Mouse (Mus musculus): Measurements from ENCODE around the gene Cdk17.
A peak's percentile ranks its signal among the peaks of the same experiment; 100 is the strongest.

The Cdk17 gene

DNA sequence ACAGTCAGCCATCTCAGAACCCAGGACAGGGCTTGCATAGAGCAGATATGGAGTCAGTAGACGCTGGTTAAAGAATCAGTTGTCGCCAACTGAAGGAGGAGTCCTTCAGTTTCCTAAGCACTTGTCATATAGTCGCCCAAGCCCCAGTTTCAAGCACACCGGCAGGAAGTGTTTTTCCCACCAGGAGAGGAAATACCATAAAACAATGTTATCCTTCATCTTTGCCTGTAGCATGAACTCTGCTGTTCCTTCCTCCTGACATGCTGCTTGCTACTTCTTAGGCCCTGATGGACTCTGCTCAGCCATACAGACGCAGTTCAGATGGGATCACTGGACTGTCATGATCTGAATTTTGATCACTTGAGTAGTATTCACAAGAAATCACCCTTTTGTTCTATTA is 124.8 kb downstream of the Cdk17 start:
- no peak for DNase-seq (ENCODE audit: low spot score in 2 of 2)

DNA sequence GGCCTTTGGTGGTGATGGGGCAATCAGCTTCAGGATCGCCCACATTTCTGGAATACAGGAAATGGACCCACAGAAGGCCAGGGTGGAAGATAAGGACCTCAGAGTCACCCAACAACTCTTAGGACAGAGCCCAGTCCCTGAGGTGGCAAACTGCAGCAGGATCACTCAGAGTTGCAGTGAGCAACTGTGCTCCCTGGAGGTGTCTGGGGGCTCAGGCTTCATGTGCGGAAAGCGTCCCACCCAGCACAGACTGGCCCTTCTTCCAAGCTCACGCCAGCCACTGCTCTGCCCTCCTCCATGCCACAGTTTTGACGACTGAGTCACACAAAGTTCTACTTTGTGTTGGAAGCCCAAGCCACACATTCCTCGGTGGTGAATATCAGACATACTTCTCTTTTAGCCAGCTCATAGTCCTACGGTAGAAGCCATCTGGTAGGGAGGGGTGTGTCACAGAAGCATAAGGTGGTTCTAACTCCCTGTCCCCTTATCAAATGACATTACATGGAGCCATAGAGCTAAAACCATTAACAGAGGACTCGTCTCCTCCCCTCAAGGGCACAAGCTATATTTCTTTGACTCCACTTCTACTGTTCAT is 127.0 kb downstream of the Cdk17 start:
- DNase-seq (ENCODE audit: low spot score in 2 of 2) = no peak

DNA sequence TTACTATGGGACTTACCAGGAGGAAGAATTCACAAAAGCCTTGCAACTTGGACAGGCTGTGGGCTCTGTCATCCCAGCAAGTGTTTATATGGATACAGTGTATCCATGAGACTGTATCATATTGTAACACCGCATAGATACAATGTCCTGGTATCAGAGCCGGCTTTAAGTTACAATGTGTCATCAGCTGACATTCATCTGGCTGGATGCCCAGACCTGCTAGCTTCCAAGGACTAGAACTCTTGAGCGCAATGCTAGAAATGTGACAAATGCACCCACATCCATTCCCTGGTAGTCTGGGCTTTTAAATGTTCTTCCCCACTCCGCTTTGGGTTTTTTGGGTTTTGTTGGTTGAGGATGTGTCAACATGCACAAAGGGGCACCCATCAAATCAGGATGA is 127.7 kb downstream of the Cdk17 start:
- peak in 1 of 2 experiments; percentile 30 for DNase-seq (ENCODE audit: low spot score in 2 of 2)

DNA sequence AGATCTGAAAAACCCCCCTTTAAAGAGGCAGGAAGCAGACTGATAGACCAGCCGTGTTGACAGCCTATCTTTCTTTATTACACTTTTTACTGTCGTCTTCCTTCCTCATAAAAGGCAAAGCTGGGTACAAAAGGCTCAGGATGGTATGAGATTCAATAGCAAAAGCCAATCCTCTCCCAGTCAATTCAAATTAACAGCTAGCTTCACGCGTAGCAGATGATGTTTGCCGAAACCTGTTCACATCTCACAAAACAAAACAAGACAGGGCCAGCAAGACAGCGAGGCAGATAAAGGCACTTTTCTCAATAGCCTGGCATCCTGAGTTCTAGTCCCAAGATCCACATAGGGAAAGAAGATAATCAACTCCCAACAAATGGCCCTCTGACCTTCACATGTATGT is 128.7 kb downstream of the Cdk17 start:
- no peak for DNase-seq (ENCODE audit: low spot score in 2 of 2)

DNA sequence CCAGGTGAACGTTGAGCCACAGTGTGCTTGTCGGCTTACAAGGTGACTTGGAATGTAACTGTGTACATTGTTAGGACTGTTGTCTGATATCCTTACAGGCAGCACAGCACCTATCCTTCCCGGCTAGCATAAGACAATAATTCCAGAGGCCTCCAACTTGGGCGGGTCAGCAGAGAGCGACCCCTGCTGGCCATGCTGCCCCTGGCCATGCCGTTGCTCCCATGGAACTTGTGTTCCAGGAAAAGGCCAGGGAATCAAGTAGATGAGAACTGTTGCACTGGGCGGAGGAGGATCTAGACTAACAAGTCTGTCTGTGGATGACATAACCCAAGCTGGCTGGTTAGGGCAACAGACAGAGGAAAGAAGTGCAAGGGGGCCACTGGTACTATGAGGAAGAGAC is 130.7 kb downstream of the Cdk17 start:
- no peak for DNase-seq (ENCODE audit: low spot score in 2 of 2)

DNA sequence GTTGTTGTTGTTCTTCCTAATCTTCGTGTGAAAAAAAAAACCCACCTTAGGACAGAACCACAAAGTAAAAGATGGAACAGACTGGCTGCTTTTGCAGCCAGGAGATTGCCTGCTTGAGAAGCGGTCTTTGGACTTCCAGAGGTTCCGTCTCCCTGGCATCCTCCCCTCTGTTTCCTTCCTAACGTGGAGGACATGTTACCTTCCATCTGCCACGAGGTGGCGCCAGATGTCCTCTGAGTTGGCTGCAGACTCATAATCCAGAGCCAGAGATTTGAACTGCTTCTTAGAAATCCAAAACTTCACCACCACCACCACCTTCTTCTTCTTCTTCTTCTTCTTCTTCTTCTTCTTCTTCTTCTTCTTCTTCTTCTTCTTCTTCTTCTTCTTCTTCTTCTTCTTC is 131.2 kb downstream of the Cdk17 start:
- DNase-seq (ENCODE audit: low spot score in 2 of 2) = peak; percentile 70 to 74

DNA sequence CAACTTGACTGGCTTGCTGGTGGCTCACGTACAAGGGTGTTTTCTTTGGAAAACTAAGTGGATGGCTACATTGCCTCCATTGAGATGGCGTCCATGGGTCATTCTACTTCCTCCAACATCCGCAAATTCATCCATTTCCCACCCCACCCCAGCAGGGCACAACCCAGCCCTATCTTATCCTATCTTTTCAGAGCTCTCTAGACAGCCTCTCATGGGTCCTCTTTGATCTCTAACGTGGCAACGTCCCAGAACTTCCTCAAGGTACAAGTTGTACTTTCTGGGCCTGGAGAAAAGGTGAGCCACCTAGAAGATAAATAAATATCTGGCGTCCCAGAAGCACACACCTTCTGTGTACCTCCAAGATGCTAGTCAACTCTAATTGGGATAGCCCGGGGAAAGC is 132.9 kb downstream of the Cdk17 start:
- no peak for DNase-seq (ENCODE audit: low spot score in 2 of 2)

DNA sequence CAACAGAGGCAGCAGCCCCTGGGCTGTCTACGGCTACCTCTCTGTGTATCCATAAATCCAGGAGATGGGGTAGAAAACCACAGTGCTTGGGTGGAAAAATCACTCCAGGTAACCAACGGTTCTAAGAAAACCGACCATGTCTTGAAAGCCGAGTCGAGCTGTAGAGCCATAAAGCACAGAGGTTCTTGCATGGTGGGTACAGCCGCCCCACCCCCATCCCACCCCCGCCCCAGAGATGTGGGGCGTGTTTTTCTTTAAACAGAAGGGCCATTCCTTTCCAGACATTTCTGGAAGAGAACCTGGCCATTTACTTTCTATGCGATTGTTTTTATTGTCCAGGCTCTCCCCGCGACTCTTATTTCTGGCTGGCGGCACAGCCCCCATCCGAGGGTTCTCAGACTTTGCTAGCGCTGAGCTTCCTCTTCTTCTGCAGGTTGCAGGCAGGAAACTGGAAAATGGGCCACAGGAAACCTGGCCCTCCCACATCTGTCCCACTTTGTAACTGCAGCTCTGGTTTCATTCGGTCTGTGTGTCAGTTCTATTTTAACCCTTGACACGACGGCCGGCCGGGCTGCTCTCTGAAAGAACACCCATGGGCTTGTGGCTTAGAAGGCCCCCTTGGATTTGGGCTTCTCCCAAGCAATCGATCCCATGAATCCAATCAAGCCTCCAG is 134.0 kb downstream of the Cdk17 start:
- DNase-seq (ENCODE audit: low spot score in 2 of 2) = no peak

DNA sequence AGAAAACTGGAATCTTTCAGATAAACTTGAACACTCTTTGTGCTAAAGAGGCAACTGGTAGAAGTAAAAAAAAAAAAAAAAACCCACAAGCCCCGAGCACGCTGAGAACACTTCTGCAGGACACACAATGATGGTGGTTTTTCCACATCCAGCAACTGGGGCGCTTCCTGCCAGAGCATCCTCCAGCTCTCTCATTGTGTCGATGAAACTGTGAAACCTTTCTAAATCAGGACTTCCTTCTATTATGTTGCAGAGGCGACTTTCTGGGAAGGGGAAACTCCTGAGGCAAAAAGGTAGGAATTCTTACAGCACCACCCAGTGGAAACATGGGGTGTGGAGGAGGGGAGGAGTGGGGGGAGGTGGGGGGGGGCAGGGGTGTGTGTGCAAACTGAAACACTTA is 137.1 kb downstream of the Cdk17 start:
- DNase-seq (ENCODE audit: low spot score in 2 of 2) = no peak

DNA sequence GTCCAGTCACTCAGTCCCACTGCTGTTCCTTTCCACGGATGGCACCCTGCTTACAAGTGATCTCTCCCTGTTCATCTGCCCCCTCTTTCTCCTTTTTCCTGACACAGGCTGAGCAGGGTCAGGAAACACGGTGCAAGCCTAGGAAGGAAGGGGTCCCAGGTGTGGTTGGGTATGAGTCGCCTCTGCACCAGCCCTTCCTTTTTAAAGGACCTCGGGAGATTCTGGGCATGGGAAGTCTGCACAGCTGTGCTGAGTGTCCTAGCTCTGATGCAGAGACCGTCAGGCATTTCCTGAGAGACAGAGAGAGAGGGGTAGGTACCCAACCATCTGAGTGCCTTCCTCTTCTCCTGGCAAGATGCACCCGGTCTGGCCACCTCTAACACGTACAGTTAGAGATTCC is 137.5 kb downstream of the Cdk17 start:
- no peak for DNase-seq (ENCODE audit: low spot score in 2 of 2)

DNA sequence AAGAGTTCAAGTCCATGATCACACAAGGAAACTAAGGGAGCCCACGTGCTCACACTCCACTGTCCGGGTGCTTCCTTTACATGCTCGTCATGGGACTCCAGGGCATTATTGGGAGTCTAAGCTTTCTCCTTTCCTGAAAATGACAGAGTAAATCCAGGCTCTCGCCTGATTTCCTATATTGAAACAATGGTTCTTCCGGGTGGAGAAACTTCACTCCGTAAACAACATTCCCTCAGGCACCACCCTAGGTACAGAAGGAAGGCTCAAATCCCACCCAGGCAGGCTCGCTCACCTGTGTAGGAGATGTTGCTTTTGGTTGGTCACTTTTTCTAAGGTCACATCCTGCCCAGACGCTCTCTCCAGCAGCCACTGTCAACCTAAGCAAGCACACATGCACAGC is 141.2 kb downstream of the Cdk17 start:
- DNase-seq (ENCODE audit: low spot score in 2 of 2) = no peak

DNA sequence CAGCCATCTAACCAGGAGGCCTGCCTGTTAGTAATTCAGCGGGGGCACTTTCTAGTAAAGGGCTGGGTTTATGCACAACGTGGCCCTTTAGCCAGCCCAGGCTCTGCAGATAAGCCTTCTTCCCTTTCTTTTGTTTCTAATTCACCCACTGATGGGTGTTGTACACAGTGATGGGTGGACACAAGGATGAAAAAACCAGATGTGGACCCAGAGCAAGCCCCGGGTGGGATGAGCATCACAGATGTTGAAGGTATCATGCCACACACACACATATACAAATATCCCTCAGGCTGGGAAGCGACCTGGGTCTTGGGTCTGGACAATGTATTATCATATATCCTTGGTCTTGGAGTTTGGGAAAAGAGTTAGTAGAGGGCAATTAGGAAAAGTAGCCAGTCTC is 142.6 kb downstream of the Cdk17 start:
- no peak for DNase-seq (ENCODE audit: low spot score in 2 of 2)

DNA sequence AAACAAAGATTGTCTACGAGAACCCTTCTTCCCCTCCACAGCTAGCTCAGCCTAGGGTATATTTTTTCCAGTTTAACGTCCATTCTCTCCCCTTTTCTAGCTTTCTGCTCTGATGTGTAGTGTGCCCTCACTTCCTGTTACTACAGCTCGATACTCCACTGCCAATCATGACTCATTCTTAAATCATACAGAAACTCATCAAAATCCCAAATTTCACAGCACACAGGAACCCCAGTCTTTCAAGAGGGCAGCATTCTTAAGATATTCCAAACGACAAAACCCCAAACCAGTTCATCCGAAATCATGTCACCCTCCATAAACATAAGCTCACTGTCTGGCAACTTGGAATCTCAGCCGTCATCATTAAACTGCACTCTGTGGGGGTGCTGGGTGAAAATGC is 145.3 kb downstream of the Cdk17 start:
- no peak for DNase-seq (ENCODE audit: low spot score in 2 of 2)

DNA sequence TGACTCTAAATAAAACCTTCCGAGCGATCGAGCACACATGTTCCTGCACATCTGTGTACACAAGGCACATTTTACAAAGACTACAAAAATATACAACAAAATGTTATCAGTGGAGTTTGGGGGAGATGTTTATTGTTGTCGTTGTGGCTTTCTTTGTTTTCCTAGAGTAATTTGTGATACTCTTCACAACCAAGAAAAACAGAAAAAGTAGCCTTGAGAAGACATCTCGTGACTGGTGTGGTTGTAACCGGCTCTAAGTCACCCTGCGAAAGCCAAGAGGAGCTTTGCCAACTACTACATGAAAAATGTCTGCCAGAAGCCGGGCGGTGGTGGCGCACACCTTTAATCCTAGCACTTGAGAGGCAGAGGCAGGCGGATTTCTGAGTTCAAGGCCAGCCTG is 145.7 kb downstream of the Cdk17 start:
- no peak for DNase-seq (ENCODE audit: low spot score in 2 of 2)

DNA sequence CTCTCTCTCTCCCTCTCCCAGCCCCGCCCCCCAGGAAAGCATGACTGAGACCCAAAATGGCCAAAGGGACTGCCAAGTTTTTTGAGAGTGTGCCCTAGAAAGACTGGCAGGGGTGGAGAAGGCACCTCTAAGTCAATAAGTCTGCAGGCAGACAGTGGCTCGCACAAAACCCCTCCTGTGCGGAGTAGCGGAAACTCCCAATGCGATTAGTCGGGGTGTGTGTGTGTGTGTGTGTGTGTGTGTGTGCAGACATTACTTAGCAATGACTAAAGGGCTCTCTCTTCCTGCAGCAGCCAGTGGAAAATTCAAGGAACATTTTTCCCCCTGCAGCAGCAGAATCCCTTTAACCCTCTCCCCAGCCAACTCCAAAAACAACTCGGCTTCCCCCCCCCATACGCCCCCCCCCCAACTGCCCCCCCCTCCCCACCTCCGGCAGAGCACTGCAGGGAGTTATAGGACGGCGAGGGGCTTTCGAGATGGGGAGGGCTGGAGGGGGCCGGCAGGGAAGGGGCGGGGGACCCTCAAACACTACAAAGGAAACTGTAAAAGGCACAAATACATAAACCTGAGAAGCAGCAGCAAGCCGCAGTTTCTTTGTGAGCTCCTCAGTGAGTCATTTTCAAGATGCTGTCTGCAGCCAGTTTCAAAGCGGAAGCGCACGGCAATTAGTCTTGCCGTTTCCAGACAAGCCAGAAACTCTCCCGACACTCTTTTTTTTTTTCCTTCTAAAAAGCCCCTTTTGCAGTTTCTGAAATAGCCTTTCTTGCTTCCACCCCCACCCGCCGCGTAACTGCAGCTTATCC is 148.7 kb downstream of the Cdk17 start:
- no peak for DNase-seq (ENCODE audit: low spot score in 2 of 2)

DNA sequence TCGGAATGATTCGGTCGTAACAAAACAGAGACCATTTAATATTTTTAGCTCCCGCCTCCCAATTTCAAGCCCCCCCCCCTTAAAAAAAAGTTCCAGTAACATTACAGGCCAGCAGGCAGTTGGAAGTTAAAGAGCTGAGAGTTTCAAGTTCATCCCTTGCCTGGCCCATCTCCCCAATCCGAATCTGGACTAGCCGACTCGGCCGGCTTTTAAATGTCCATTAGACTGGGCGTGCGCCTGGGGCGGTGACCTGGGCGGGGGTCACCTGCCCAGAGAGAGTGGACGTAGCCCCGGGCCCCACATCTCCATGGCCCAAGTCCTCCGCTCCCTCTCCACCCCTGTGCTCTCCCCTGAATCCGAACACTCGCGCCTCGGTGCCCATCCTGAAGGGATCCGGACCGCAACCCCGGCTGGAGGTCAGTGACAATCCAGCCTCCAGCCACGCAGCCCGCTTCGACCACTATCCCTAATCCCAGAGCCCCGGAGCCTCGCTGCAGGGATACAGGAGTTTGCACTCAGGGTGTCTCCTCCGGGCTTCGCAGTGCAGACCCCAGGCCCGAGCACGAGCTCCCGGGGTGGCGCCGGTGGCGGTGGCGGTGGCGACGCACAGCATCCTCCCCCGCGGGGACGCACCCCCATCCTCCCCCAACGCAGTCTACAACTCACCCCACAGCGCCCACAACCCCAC is 149.4 kb downstream of the Cdk17 start:
- DNase-seq (ENCODE audit: low spot score in 2 of 2) = no peak

DNA sequence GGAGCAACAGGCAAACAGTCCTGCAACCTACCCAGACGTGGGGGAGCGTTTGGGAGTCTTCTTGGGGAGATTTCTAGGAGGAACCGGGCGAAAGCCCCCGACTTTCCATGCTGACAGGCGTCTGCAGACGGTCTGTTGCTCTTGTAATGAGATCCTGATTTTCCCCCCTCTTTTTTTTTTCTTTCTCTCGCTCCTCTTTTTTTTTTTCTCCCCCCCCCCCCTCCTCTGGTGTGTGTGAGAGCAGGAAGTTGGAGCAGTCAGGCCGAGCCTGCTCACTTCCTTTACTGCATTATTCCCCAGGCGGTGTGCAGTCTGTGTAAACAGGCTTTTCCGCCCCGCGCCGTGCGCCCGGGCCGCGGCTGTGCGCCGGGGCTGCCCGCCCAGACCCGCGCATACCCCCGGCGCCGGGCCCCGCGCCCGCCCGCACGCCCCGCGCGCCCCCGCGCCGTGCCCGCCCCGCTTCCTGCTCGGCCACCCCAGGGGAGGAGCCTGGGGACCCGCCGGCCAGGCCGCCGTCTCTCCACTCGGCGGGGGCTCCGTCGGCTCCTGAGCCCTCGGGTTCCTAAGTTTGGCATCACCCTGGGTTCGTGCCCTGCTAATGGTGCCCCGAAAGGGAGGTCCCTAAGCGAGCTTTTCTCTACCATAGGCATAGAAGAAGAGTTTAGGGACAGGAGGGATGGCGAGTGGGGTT is 150.2 kb downstream of the Cdk17 start, which contains the start of gene Elk3:
Gene Elk3 (minus strand): TSS at position 415 of the 691 bp plus-strand sequence.
- DNase-seq (ENCODE audit: low spot score in 2 of 2) = no peak

DNA sequence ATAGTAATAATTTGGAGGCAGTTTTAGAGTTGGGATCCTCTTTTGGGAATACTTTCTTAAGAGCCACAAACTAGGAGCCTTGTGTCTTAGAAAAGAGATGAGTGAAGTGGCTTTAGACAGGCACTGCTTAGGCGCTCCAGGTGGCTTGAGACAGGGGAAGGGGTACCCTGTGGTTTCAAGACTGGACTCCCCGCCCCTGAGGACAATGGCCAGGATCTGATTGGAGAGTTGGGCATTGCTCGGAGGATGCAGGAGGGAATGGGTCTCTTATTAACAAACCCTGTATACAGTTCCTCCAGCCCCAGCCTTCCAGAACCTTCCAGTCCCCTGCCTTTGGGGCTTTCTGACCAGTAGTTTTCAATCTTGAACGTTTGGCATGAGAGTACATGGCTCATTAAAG is 150.9 kb downstream of the Cdk17 start:
- no peak for DNase-seq (ENCODE audit: low spot score in 2 of 2)

All from frontal cortex, postnatal 25 days (tissue).